Mouse (Mus musculus) embryonic fibroblast, embryonic 13.5 days (primary cell): ENCODE results near the gene 4930453N24Rik.

Experiments
- CTCF ChIP-seq: IDR thresholded peaks from 2 replicates; pipeline ENCODE4 v1.5.1; 2011; ENCODE audit warnings: mild to moderate bottlenecking, control low read depth, low read length, moderate library complexity, borderline replicate concordance; ENCODE audit not compliant: insufficient read depth
- POLR2A ChIP-seq: IDR thresholded peaks from 2 replicates; pipeline ENCODE4 v1.6.1; 2011; ENCODE audit warnings: low read depth, mild to moderate bottlenecking, control low read depth, low read length, moderate library complexity

- no peak for TF ChIP-seq CTCF
- TF ChIP-seq POLR2A, result no peak
Measured at GRCm38 (mm10) chr16:64789706-64790105, 18.7 kb upstream of the 4930453N24Rik start.
